Mouse (Mus musculus): ENCODE data around the gene Fa2h.

DNA sequence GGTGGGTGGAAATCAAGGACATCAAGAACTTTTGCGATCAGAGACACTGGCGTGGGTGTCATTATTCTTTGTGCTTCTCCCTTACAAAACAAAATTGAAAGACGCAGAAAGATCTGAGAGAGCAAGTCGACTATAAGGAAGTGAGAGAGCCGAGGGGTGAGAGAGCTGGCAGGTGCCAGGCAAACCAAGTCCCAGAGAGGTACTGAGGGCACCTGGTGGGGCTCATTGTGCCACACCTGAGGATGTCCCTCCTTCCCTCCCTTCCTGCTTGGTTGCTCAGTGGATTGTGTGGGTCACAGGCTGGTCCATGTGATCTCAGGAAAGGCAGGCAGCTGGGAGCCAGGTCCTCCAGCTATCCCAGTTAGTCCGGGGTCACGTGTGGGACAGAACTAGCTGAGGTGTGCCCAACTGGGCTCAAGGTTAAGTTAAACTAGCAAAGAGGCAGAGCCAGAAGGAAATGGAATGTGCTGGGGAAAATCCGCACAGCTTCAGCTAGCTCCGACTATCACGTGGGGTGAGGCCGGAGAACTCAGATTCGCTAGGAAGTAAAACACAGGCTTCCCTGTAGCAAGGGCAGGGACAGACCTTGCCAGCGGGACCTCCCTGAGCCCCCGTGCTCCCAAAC lies 26.9 kb downstream of the Fa2h start:
- TF ChIP-seq CTCF (IDR thresholded peaks at IDR 0.05; ENCODE audit: low read depth, low read length) (no peak), POLR2A (IDR thresholded peaks at IDR 0.05; ENCODE audit: extremely low read depth, insufficient read depth, low read length) (no peak)

All from liver, adult 2 months (tissue).